Mouse (Mus musculus) forebrain, embryonic 15.5 days (tissue): Measurements from ENCODE around the gene Gm4924. TPM values are rescaled to one million over a fixed set of nuclear protein-coding genes. Genes with fewer than 3 reads are reported as not detected.
A peak's percentile ranks its signal among the peaks of the same experiment; 100 is the strongest.

Source experiments
- ATAC-seq: fragments of 200-750 bp; cut with Nextera tagmentation; replicated peaks from 2 replicates; pipeline ENCODE4 v1.8.0; 2017; ENCODE audit warnings: mild to moderate bottlenecking, moderate TSS enrichment, moderate library complexity
- H3K27ac ChIP-seq: fragments of 300-500 bp; sonication (generic); replicated peaks from 2 replicates; pipeline ENCODE4 v1.5.1; 2015; ENCODE audit warnings: mild to moderate bottlenecking, inconsistent platforms
- H3K27me3 ChIP-seq: fragments of 300-500 bp; sonication (generic); 2 replicates; pipeline ENCODE4 v1.6.1; 2015; ENCODE audit warnings: inconsistent platforms
- H3K36me3 ChIP-seq: fragments of 300-500 bp; sonication (generic); 2 replicates; pipeline ENCODE4 v1.6.1; 2015; ENCODE audit warnings: mild to moderate bottlenecking, inconsistent platforms
- H3K4me1 ChIP-seq: fragments of 300-500 bp; sonication (generic); 2 replicates; pipeline ENCODE4 v1.6.1; 2015; ENCODE audit warnings: inconsistent platforms
- H3K4me2 ChIP-seq: fragments of 300-500 bp; sonication (generic); replicated peaks from 2 replicates; pipeline ENCODE4 v1.6.1; 2015; ENCODE audit warnings: mild to moderate bottlenecking, inconsistent platforms
- H3K4me3 ChIP-seq: fragments of 300-500 bp; sonication (generic); 2 replicates; pipeline ENCODE4 v1.5.1; 2015; ENCODE audit warnings: mild to moderate bottlenecking, inconsistent platforms
- H3K9ac ChIP-seq: fragments of 300-500 bp; sonication (generic); replicated peaks from 2 replicates; pipeline ENCODE4 v1.6.1; 2015; ENCODE audit warnings: mild to moderate bottlenecking, inconsistent platforms
- H3K9me3 ChIP-seq: fragments of 300-500 bp; sonication (generic); 2 replicates; pipeline ENCODE4 v1.6.1; 2016; ENCODE audit warnings: inconsistent platforms
- WGBS: fragments of 180-500 bp; shearing (Covaris S2); methylation state at CpG from one replicate; pipeline ENCODE4 v1.1.7; 2015; ENCODE audit warnings: mixed read lengths; 5-methylcytosine and 5-hydroxymethylcytosine counted together
- polyA plus RNA-seq: library from polyadenylated mRNA; unstranded; fragments of >200 nt; fragmentation: Nextera tagmentation; extraction: Ambion mirVana; gene quantifications from 2 replicates; pipeline ENCODE4 v1.2.1, GENCODE M21; 2015

The Gm4924 gene
- polyA plus RNA-seq = 12.1 and 13.5 TPM in 2 replicates

- H3K36me3 ChIP-seq = peaks cover 4% of the 10 kb centered on the region; the same call in 1 of the 2 replicates
- H3K27me3 ChIP-seq = no peaks in the 10 kb centered on the region
- peak within 1 kb of the TSS; percentile 50 for H3K4me2 ChIP-seq
- peak; percentile 100 for ATAC-seq
- peak within 1 kb of the TSS; percentile 95 for H3K9ac ChIP-seq
- peak within 1 kb of the TSS; percentile 99 for H3K27ac ChIP-seq
- WGBS = 4% methylated on average over 34 of the region's 34 CpGs
- peaks cover 16% of the 10 kb centered on the region; the same call in 1 of the 2 replicates for H3K9me3 ChIP-seq
- peak within 1 kb of the TSS; percentile 83 for H3K4me3 ChIP-seq
- H3K4me1 ChIP-seq = no peaks in the 10 kb centered on the region
These were observed at the start of gene Gm4924 for GRCm38 (mm10) chr10:82354083-82355010. TSS of gene Gm4924 (plus strand) at chr10:82354255.

GRCm38 (mm10) chr10:82316482-82316881 is 37.6 kb upstream of the Gm4924 start, which contains the start of gene 4932415D10Rik:
TSS of gene 4932415D10Rik (minus strand) at chr10:82316582.
- H3K36me3 ChIP-seq = no peaks in the 10 kb centered on the region
- no peak for ATAC-seq
- 98% methylated on average over 1 of the region's 1 CpGs for WGBS
- no peak within 1 kb of the TSS for H3K4me2 ChIP-seq
- no peak within 1 kb of the TSS for H3K4me3 ChIP-seq
- H3K9me3 ChIP-seq = no peaks in the 10 kb centered on the region
- H3K4me1 ChIP-seq = no peaks in the 10 kb centered on the region
- H3K27me3 ChIP-seq = no peaks in the 10 kb centered on the region
- H3K27ac ChIP-seq = no peak within 1 kb of the TSS
- no peak within 1 kb of the TSS for H3K9ac ChIP-seq

GRCm38 (mm10) chr10:82320134-82320533 is 33.9 kb upstream of the Gm4924 start:
- no peaks in the 10 kb centered on the region for H3K4me1 ChIP-seq
- no peak overlapping the region for H3K27ac ChIP-seq
- no peaks in the 10 kb centered on the region for H3K9me3 ChIP-seq
- no peak for ATAC-seq
- H3K9ac ChIP-seq = no peak overlapping the region
- no peaks in the 10 kb centered on the region for H3K27me3 ChIP-seq
- H3K4me3 ChIP-seq = no peak overlapping the region
- WGBS = 69% methylated on average over 3 of the region's 3 CpGs
- H3K36me3 ChIP-seq = no peaks in the 10 kb centered on the region
- no peak overlapping the region for H3K4me2 ChIP-seq

- Histone ChIP-seq H3K36me3 (no peaks in the 10 kb centered on the region), H3K9ac (no peak overlapping the region), H3K27me3 (no peaks in the 10 kb centered on the region), H3K9me3 (no peaks in the 10 kb centered on the region), H3K4me3 (no peak overlapping the region), H3K4me2 (no peak overlapping the region), H3K4me1 (no peaks in the 10 kb centered on the region), H3K27ac (no peak overlapping the region)
- no peak for ATAC-seq
- WGBS = 78% methylated on average over 5 of the region's 5 CpGs
These were observed 24.2 kb upstream of the Gm4924 start for GRCm38 (mm10) chr10:82329826-82330225.

- peaks cover 23% of the 10 kb centered on the region; the same call in 1 of the 2 replicates for H3K9me3 ChIP-seq
- no peaks in the 10 kb centered on the region for H3K4me1 ChIP-seq
- 97% methylated on average over 4 of the region's 4 CpGs for WGBS
- no peak overlapping the region for H3K27ac ChIP-seq
- H3K4me2 ChIP-seq = no peak overlapping the region
- no peaks in the 10 kb centered on the region for H3K27me3 ChIP-seq
- H3K9ac ChIP-seq = no peak overlapping the region
- no peak for ATAC-seq
- H3K4me3 ChIP-seq = 0 out of 2 replicates have a peak overlapping the region, but pooled peaks have one; percentile 83
- peaks cover 4% of the 10 kb centered on the region; the same call in 1 of the 2 replicates for H3K36me3 ChIP-seq
These were observed 1.3 kb downstream of the Gm4924 start for GRCm38 (mm10) chr10:82355401-82355800.

GRCm38 (mm10) chr10:82361911-82362310 is 7.9 kb downstream of the Gm4924 start:
- Histone ChIP-seq H3K27me3 (no peaks in the 10 kb centered on the region), H3K4me2 (no peak overlapping the region), H3K4me3 (no peak overlapping the region), H3K9ac (no peak overlapping the region), H3K27ac (no peak overlapping the region), H3K36me3 (peaks cover 11% of the 10 kb centered on the region; the same call in 1 of the 2 replicates), H3K9me3 (peaks cover 51% of the 10 kb centered on the region), H3K4me1 (no peaks in the 10 kb centered on the region)
- WGBS = 89% methylated on average over 9 of the region's 9 CpGs
- no peak for ATAC-seq

GRCm38 (mm10) chr10:82382992-82383391 is 28.9 kb downstream of the Gm4924 start:
- peaks cover 23% of the 10 kb centered on the region for H3K36me3 ChIP-seq
- no peaks in the 10 kb centered on the region for H3K4me1 ChIP-seq
- no peak overlapping the region for H3K4me3 ChIP-seq
- H3K9ac ChIP-seq = no peak overlapping the region
- H3K27ac ChIP-seq = no peak overlapping the region
- H3K9me3 ChIP-seq = peaks cover 24% of the 10 kb centered on the region
- H3K4me2 ChIP-seq = no peak overlapping the region
- no peaks in the 10 kb centered on the region for H3K27me3 ChIP-seq
- 94% methylated on average over 1 of the region's 1 CpGs for WGBS
- no peak for ATAC-seq

- Histone ChIP-seq H3K9ac (no peak overlapping the region), H3K4me1 (no peaks in the 10 kb centered on the region), H3K4me3 (no peak overlapping the region), H3K9me3 (peaks cover 11% of the 10 kb centered on the region; the same call in 1 of the 2 replicates), H3K36me3 (peaks cover 8% of the 10 kb centered on the region), H3K4me2 (no peak overlapping the region), H3K27ac (no peak overlapping the region), H3K27me3 (no peaks in the 10 kb centered on the region)
- WGBS = 73% methylated on average over 1 of the region's 1 CpGs
- no peak for ATAC-seq
These were observed 55.5 kb downstream of the Gm4924 start for GRCm38 (mm10) chr10:82409511-82409910.

- H3K4me3 ChIP-seq = no peak overlapping the region
- no peak for ATAC-seq
- H3K9me3 ChIP-seq = peaks cover 3% of the 10 kb centered on the region; the same call in 1 of the 2 replicates
- no peaks in the 10 kb centered on the region for H3K36me3 ChIP-seq
- no peaks in the 10 kb centered on the region for H3K4me1 ChIP-seq
- no peaks in the 10 kb centered on the region for H3K27me3 ChIP-seq
- H3K27ac ChIP-seq = no peak overlapping the region
- H3K4me2 ChIP-seq = no peak overlapping the region
- H3K9ac ChIP-seq = no peak overlapping the region
These were observed 69.6 kb downstream of the Gm4924 start for GRCm38 (mm10) chr10:82423631-82424030.

Other genes starting within 250 kb of the Gm4924 start
- gene AU041133, start 226.2 kb upstream of the Gm4924 start, polyA plus RNA-seq = 9.5 and 12.4 TPM in 2 replicates
- gene Zfp938, start 113.0 kb upstream of the Gm4924 start, polyA plus RNA-seq = 22.5 and 23.1 TPM in 2 replicates
- not detected in 2 replicates for gene 4932415D10Rik, start 37.7 kb upstream of the Gm4924 start, polyA plus RNA-seq
- gene Gm1553, start 138.4 kb downstream of the Gm4924 start, polyA plus RNA-seq = not detected in 2 replicates